Mouse (Mus musculus): Measurements from ENCODE around the gene Irf4. TPM values are rescaled to one million over a fixed set of nuclear protein-coding genes. Genes with fewer than 3 reads are reported as not detected.

The Irf4 gene
- polyA plus RNA-seq, 1 experiment: 0.01 TPM

GRCm38 (mm10) chr13:30754825-30755476 is 5.9 kb downstream of the Irf4 start:
- peaks cover 30% of the 10 kb centered on the region for H3K27me3 ChIP-seq (ENCODE audit: control insufficient read depth, insufficient read depth, insufficient read length)
- TF ChIP-seq USF1 (IDR thresholded peaks at IDR 0.05; ENCODE audit: low read depth) (no peak), POLR2AphosphoS2 (IDR thresholded peaks at IDR 0.05; ENCODE audit: insufficient read length, low read depth) (no peak), MYOD1 (IDR thresholded peaks at IDR 0.05; ENCODE audit: control insufficient read depth in 1 of 3, insufficient read length in 2 of 3, low read depth in 2 of 3) (no peak), SRF (IDR thresholded peaks at IDR 0.05; ENCODE audit: control insufficient read depth, insufficient read length, low read depth) (no peak), CEBPB (IDR thresholded peaks at IDR 0.05; ENCODE audit: insufficient read depth, poor library complexity, severe bottlenecking) (no peak), TCF12 (IDR thresholded peaks at IDR 0.05; ENCODE audit: insufficient read depth, poor library complexity, severe bottlenecking) (no peak), MAX (IDR thresholded peaks at IDR 0.05; ENCODE audit: low read depth) (no peak), POLR2A (IDR thresholded peaks at IDR 0.05; ENCODE audit: insufficient read length, low read depth) (no peak), E2F4 (IDR thresholded peaks at IDR 0.05; ENCODE audit: insufficient read depth) (no peak), MYOG (IDR thresholded peaks at IDR 0.05; ENCODE audit: control insufficient read depth in 1 of 3, insufficient read depth in 1 of 3, insufficient read length in 2 of 3, low read depth in 2 of 3) (no peak), TCF3 (IDR thresholded peaks at IDR 0.05; ENCODE audit: insufficient read length, low read depth) (no peak), REST (IDR thresholded peaks at IDR 0.05; ENCODE audit: insufficient read depth, insufficient read length) (no peak)
- H3K79me2 ChIP-seq (ENCODE audit: control insufficient read depth, insufficient read depth): no peaks in the 10 kb centered on the region
- no peak overlapping the region for H3K4me2 ChIP-seq (ENCODE audit: low read depth)
- no peaks in the 10 kb centered on the region for H3K36me3 ChIP-seq (ENCODE audit: control insufficient read depth, insufficient read depth)
- no peak overlapping the region for H3K4me3 ChIP-seq
- H3ac ChIP-seq (ENCODE audit: control insufficient read depth, insufficient read length): no peak overlapping the region

GRCm38 (mm10) chr13:30755577-30755976 is 6.6 kb downstream of the Irf4 start:
- no peak overlapping the region for H3ac ChIP-seq (ENCODE audit: control insufficient read depth, insufficient read length)
- H3K27me3 ChIP-seq (ENCODE audit: control insufficient read depth, insufficient read depth, insufficient read length): peaks cover 23% of the 10 kb centered on the region
- no peaks in the 10 kb centered on the region for H3K36me3 ChIP-seq (ENCODE audit: control insufficient read depth, insufficient read depth)
- H3K79me2 ChIP-seq (ENCODE audit: control insufficient read depth, insufficient read depth): no peaks in the 10 kb centered on the region
- TF ChIP-seq POLR2AphosphoS2 (IDR thresholded peaks at IDR 0.05; ENCODE audit: insufficient read length, low read depth) (no peak), SRF (IDR thresholded peaks at IDR 0.05; ENCODE audit: control insufficient read depth, insufficient read length, low read depth) (no peak), TCF3 (IDR thresholded peaks at IDR 0.05; ENCODE audit: insufficient read length, low read depth) (no peak), MAX (IDR thresholded peaks at IDR 0.05; ENCODE audit: low read depth) (no peak), MYOD1 (IDR thresholded peaks at IDR 0.05; ENCODE audit: control insufficient read depth in 1 of 3, insufficient read length in 2 of 3, low read depth in 2 of 3) (no peak), TCF12 (IDR thresholded peaks at IDR 0.05; ENCODE audit: insufficient read depth, poor library complexity, severe bottlenecking) (no peak), REST (IDR thresholded peaks at IDR 0.05; ENCODE audit: insufficient read depth, insufficient read length) (no peak), MYOG (IDR thresholded peaks at IDR 0.05; ENCODE audit: control insufficient read depth in 1 of 3, insufficient read depth in 1 of 3, insufficient read length in 2 of 3, low read depth in 2 of 3) (no peak), POLR2A (IDR thresholded peaks at IDR 0.05; ENCODE audit: insufficient read length, low read depth) (no peak), CEBPB (IDR thresholded peaks at IDR 0.05; ENCODE audit: insufficient read depth, poor library complexity, severe bottlenecking) (no peak), E2F4 (IDR thresholded peaks at IDR 0.05; ENCODE audit: insufficient read depth) (no peak), USF1 (IDR thresholded peaks at IDR 0.05; ENCODE audit: low read depth) (no peak)
- H3K4me2 ChIP-seq (ENCODE audit: low read depth): no peak overlapping the region
- no peak overlapping the region for H3K4me3 ChIP-seq

- no peak overlapping the region for H3K4me2 ChIP-seq (ENCODE audit: low read depth)
- H3K79me2 ChIP-seq (ENCODE audit: control insufficient read depth, insufficient read depth): no peaks in the 10 kb centered on the region
- TF ChIP-seq TCF12 (IDR thresholded peaks at IDR 0.05; ENCODE audit: insufficient read depth, poor library complexity, severe bottlenecking) (no peak), POLR2AphosphoS2 (IDR thresholded peaks at IDR 0.05; ENCODE audit: insufficient read length, low read depth) (no peak), SRF (IDR thresholded peaks at IDR 0.05; ENCODE audit: control insufficient read depth, insufficient read length, low read depth) (no peak), MYOG (IDR thresholded peaks at IDR 0.05; ENCODE audit: control insufficient read depth in 1 of 3, insufficient read depth in 1 of 3, insufficient read length in 2 of 3, low read depth in 2 of 3) (no peak), TCF3 (IDR thresholded peaks at IDR 0.05; ENCODE audit: insufficient read length, low read depth) (no peak), E2F4 (IDR thresholded peaks at IDR 0.05; ENCODE audit: insufficient read depth) (no peak)
- H3K36me3 ChIP-seq (ENCODE audit: control insufficient read depth, insufficient read depth): no peaks in the 10 kb centered on the region
- no peak overlapping the region for H3K4me3 ChIP-seq
- peaks cover 18% of the 10 kb centered on the region for H3K27me3 ChIP-seq (ENCODE audit: control insufficient read depth, insufficient read depth, insufficient read length)
- no peak overlapping the region for H3ac ChIP-seq (ENCODE audit: control insufficient read depth, insufficient read length)
Observed at GRCm38 (mm10) chr13:30755998-30756639, 7.1 kb downstream of the Irf4 start.

- H3K4me2 ChIP-seq (ENCODE audit: low read depth): no peak overlapping the region
Observed at GRCm38 (mm10) chr13:30757264-30757900, 8.4 kb downstream of the Irf4 start.

More at GRCm38 (mm10) chr13:30757264-30757900, 8.4 kb downstream of the Irf4 start:
- Histone ChIP-seq H3K4me3 (no peak overlapping the region), H3K27me3 (ENCODE audit: control insufficient read depth, insufficient read depth, insufficient read length) (peaks cover 9% of the 10 kb centered on the region), H3ac (ENCODE audit: control insufficient read depth, insufficient read length) (no peak overlapping the region), H3K36me3 (ENCODE audit: control insufficient read depth, insufficient read depth) (no peaks in the 10 kb centered on the region), H3K79me2 (ENCODE audit: control insufficient read depth, insufficient read depth) (no peaks in the 10 kb centered on the region)
- TF ChIP-seq USF1 (IDR thresholded peaks at IDR 0.05; ENCODE audit: low read depth) (no peak), REST (IDR thresholded peaks at IDR 0.05; ENCODE audit: insufficient read depth, insufficient read length) (no peak), SRF (IDR thresholded peaks at IDR 0.05; ENCODE audit: control insufficient read depth, insufficient read length, low read depth) (no peak), TCF3 (IDR thresholded peaks at IDR 0.05; ENCODE audit: insufficient read length, low read depth) (no peak), POLR2A (IDR thresholded peaks at IDR 0.05; ENCODE audit: insufficient read length, low read depth) (no peak), E2F4 (IDR thresholded peaks at IDR 0.05; ENCODE audit: insufficient read depth) (no peak), POLR2AphosphoS2 (IDR thresholded peaks at IDR 0.05; ENCODE audit: insufficient read length, low read depth) (no peak), MYOD1 (IDR thresholded peaks at IDR 0.05; ENCODE audit: control insufficient read depth in 1 of 3, insufficient read length in 2 of 3, low read depth in 2 of 3) (no peak), CEBPB (IDR thresholded peaks at IDR 0.05; ENCODE audit: insufficient read depth, poor library complexity, severe bottlenecking) (no peak), TCF12 (IDR thresholded peaks at IDR 0.05; ENCODE audit: insufficient read depth, poor library complexity, severe bottlenecking) (no peak), MYOG (IDR thresholded peaks at IDR 0.05; ENCODE audit: control insufficient read depth in 1 of 3, insufficient read depth in 1 of 3, insufficient read length in 2 of 3, low read depth in 2 of 3) (no peak), MAX (IDR thresholded peaks at IDR 0.05; ENCODE audit: low read depth) (no peak)
